Mouse (Mus musculus): Measurements from ENCODE around the gene Sh2d4b.
A peak's percentile ranks its signal among the peaks of the same experiment; 100 is the strongest.

The Sh2d4b gene

DNA sequence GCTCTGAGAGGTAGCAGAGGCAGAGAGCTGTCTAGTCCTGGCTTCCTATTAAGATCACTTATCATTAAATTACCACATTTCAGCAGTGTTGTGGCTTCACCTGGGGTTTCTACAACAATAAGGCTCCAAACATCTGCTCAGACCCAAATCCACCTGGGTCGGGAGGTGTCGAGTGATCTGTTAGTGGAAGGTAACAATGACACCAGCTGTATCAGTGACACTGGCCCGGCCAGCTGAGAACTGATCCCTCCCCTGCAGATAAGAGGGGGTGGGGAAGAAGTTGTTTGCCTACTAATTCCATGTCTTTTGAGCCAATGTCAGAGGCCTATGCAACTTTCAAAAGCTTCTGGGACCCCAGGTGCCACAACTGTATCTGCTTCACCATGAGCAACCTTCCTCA lies at the start of gene Sh2d4b:
Gene Sh2d4b (minus strand): TSS at position 71 of the 400 bp plus-strand sequence.
- no peak for DNase-seq (ENCODE audit: extremely low read depth, insufficient read length, low spot score)

- no peak for DNase-seq (ENCODE audit: extremely low read depth, insufficient read length, low spot score)
Observed at GRCm38 (mm10) chr14:40942429-40942828, 49.4 kb upstream of the Sh2d4b start.

DNA sequence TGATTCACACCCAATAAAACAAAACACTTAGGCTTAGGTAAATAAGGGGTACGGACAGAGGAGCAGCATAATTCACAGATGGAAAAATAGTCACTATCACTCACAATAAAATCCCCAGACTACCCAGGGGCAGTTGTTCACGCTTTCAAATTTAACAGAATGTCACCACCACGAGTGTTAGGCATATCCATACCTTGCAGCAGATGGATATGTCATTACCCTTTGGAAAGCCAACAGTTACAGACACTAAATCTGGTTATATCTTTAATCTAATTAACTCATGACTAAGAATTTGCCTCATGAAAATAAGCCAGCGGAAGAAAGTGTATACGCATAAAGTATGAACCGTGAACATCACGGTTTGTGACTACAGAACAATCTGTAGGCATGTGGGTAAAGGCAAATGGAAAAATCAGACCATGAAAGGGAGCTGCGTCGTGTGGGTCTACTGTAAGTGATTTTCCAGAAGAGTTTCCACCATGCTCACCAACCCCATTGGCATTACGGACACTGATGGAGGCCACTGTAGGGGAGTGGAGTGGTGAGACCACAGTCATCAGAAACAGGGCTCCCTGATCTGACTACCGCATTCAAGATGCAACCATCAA lies 45.4 kb upstream of the Sh2d4b start:
- DNase-seq (ENCODE audit: extremely low read depth, insufficient read length, low spot score): no peak

- DNase-seq (ENCODE audit: extremely low read depth, insufficient read length, low spot score): no peak
Observed at GRCm38 (mm10) chr14:40937052-40937451, 44.0 kb upstream of the Sh2d4b start.

DNA sequence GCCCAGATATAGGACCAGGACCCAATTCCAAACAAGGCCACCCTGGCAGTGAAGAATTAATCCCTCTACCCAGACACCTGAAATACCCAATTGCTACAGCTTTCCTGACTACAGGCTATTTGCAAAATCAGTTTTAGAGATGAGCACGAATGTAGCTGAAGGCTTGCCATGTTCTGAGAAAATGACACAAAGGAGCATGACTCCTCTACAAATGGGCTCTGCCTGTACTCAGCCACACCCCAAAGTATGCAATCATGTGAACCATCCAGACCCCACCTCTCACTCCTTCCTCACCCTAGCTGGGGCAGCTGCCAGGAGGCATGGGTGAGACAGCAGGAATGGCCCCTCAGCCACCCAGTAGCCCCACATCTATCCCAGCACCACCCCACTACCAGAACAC lies 42.4 kb upstream of the Sh2d4b start:
- no peak for DNase-seq (ENCODE audit: extremely low read depth, insufficient read length, low spot score)

- DNase-seq (ENCODE audit: extremely low read depth, insufficient read length, low spot score): no peak
Observed at GRCm38 (mm10) chr14:40935054-40935453, 42.0 kb upstream of the Sh2d4b start.

GRCm38 (mm10) chr14:40933328-40933727 lies 40.3 kb upstream of the Sh2d4b start:
- DNase-seq (ENCODE audit: extremely low read depth, insufficient read length, low spot score): no peak

GRCm38 (mm10) chr14:40932225-40932624 lies 39.2 kb upstream of the Sh2d4b start:
- DNase-seq (ENCODE audit: extremely low read depth, insufficient read length, low spot score): no peak

DNA sequence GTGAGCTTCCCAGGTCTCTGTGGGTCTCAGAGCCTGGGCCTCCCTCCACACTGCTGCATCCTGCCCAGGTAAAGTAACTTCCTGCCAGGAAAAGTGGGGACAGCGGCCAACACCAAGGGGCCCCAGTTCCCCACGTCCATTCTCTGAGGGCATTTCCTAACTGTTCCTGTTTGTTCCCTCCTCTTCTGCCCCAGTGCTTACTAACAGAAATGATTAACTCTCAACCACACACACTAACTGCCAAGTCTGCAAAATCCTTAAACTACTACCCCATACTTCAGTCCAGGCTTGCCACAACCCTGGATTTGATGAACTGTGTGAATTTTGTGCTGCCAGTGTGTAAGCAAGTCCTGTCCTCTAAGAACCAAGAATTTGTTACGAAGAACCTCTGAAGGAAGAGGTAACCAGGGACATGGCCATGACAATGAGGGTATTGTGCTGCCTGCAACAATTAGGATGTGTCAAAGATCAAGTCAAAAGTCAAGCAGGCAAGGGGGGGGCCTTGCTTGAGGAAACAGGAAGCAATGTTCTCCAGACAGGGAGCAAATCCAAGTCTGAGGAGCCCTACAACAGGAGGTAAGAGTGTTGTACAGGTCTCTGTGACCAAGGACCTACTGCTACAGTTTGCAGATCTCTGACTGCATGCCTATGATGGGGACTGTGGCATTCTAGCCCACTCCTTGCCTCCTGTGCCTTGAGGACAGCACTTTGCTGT lies 38.2 kb upstream of the Sh2d4b start:
- DNase-seq (ENCODE audit: extremely low read depth, insufficient read length, low spot score): no peak

DNA sequence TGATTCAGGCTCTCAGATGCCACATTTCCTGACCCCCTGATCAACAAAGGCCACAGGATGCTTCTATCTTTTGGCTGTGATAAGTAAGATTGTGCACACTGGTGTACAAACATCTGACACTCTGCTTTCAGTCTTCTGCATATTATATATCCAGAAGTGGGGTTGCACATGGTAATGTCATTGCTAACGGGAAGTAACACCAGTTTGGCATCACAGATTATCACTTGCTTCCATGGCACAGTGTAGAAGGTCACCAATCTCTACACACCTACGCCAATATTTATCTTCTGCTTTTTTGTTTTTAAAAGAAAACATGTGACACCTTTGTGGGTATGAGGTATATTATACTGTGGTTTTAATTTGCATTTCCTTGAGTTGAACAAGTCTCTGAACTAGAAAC lies 36.9 kb upstream of the Sh2d4b start:
- no peak for DNase-seq (ENCODE audit: extremely low read depth, insufficient read length, low spot score)

GRCm38 (mm10) chr14:40928897-40929296 lies 35.8 kb upstream of the Sh2d4b start:
- DNase-seq (ENCODE audit: extremely low read depth, insufficient read length, low spot score): no peak

DNA sequence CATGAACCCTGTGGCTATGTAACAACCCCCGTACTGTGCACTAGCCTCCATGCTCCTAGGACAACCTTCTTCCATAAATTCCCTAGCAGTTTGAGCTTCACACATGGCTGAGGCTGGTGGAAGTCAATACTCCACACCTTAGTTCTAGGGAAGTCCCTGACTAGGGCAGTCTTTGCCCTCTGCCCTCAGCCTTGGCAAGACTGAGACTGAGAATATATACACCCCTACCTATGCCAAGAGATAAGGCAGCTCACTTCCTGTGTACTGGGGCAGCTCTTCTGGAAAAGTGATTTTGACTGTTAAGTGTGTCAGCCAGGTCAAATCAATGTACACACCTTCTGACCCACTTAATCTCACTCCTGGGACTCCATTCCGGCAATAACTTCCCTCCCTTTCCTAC lies 34.0 kb upstream of the Sh2d4b start:
- DNase-seq (ENCODE audit: extremely low read depth, insufficient read length, low spot score): no peak

DNA sequence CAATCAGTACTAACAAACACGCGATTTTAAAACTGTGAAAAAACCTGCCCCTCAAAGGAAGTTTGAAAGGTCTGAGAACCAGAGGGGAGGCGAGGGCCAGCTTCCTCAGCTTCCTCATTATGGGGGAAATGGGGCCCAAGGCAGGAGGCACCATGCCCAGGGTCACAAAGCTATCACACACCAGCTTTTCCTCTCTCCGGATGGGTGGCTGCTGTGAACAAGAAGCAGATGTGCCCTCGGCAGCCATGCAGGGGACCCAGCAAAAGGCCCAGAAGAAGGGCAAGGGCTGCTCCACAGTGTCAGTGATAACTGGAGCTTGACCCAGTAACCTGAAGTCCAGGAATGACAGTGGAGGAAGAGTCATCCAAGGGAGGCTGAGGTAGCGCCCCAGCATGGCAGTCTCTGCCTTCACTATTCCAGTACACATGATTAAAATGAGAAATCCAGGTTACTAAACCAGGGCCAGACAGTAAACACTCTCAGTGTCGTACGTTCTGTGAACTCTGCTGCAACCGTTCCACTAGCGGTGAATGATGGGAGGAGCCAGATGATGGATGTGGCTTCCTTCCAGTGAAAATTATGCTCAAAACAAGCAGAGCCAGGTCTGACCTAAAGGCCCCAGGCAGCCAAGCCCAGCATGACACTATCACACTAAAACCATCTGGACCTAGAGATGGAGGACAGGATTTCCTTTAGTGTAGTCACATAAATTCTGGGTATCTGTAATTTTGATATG lies 31.5 kb upstream of the Sh2d4b start:
- no peak for DNase-seq (ENCODE audit: extremely low read depth, insufficient read length, low spot score)

DNA sequence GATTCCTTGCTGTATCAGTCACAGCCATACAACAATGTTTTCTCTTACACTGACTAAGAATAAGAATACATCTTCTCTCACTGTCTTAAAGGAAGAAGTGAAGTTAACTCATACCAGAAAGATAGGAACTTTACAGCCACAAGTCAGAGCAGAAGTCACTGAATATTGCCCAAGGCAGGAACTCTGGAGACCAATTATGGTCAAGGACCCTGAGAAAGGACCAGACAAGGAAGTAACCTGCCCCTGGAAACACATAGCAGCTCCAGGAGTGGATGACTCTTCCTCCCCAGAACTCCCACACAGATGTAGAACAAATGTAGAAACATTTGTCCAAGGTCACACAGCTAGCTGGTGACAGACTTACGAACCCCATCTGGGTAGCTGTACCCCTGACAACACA lies 28.2 kb upstream of the Sh2d4b start:
- no peak for DNase-seq (ENCODE audit: extremely low read depth, insufficient read length, low spot score)

DNA sequence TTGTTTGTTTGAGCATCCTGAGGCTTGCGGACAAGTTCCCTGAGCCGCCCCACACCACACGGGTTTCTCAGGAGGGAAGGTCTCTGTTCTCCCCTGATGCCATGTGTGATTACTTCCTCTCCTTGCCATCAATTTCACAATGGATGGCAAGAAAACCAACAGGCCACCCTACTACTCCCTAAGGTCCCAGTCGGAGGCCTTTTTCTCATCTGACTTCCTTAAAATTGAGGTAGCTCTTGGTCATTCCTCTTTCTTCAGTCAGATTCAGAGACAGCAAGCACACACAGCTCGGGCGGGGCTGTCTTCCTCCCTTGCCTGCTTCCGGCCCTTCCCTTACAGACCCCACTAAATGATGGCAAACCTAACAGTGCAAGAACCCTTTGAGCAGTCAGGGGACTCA lies 26.5 kb upstream of the Sh2d4b start:
- no peak for DNase-seq (ENCODE audit: extremely low read depth, insufficient read length, low spot score)

DNA sequence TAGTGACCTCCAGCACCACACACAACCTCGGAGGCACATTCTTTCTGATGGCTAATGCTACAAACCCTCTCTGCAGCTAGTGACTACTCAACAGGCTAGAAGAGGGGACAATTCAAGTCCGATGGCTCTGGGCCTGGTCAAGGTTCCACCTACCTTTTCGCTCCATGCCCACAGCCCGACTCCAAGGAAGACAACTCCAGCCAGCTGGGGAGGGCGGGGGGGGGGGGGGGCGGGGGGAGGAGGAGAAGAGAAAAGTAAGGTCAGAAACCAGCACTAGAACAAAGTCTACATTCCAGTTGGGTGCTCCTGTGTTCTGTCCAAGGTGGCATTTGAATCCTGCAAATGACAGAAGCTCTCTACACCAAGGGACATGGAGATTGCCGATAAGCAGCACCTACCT lies 25.4 kb upstream of the Sh2d4b start:
- DNase-seq (ENCODE audit: extremely low read depth, insufficient read length, low spot score): no peak

- DNase-seq (ENCODE audit: extremely low read depth, insufficient read length, low spot score): peak; percentile 19
Observed at GRCm38 (mm10) chr14:40917632-40918031, 24.6 kb upstream of the Sh2d4b start.

DNA sequence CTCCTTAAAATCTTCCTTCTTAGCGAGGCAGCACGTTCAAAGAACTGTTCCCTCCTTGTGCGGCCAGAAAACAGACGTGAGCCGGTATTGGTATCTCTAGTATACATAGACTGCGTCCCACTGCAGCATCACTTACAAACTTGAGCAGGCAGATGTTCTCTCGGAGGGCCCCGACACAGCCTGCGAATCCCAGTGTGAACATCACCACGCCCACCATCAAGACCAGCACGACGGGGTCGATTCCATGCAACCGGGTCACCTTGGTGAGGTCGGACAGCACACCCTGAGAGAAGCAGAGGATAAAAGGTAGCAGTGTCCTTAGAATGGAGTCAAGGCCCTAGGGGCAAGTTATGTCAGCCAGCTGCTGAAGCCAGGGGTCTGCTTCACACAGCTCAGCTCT lies 23.6 kb upstream of the Sh2d4b start:
- DNase-seq (ENCODE audit: extremely low read depth, insufficient read length, low spot score): no peak

- DNase-seq (ENCODE audit: extremely low read depth, insufficient read length, low spot score): no peak
Observed at GRCm38 (mm10) chr14:40915838-40916237, 22.8 kb upstream of the Sh2d4b start.

DNA sequence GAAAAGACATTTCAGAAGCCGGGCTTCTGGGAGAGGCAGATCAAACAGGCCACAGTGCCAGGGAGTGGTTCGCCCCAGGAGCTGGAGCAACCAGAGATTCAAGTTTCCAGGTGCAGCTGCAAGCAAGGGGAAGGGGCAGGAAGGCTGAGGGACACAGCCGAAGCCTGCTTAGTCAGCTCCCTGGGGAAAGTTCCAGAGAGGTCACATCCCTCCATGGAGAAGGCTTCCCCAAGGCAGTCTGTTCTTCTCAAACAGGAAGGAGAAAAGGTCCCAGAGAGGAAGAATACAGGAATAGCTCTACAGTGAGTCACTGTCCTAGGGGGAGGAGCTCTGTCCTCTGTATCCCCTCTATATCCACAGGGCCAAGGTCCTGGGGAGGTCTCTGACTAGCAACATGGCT lies 21.6 kb upstream of the Sh2d4b start:
- no peak for DNase-seq (ENCODE audit: extremely low read depth, insufficient read length, low spot score)

GRCm38 (mm10) chr14:40913709-40914108 lies 20.6 kb upstream of the Sh2d4b start:
- no peak for DNase-seq (ENCODE audit: extremely low read depth, insufficient read length, low spot score)

GRCm38 (mm10) chr14:40911529-40911928 lies 18.5 kb upstream of the Sh2d4b start:
- no peak for DNase-seq (ENCODE audit: extremely low read depth, insufficient read length, low spot score)

Data from 3134 (cell line).